Mouse (Mus musculus) liver, embryonic 15.5 days (tissue): ENCODE data around the gene Pigf. TPM values are rescaled to one million over a fixed set of nuclear protein-coding genes. Genes with fewer than 3 reads are reported as not detected.
"Not testable (repeated sequence)": the region's sequence is repeated elsewhere in the genome, so short reads cannot be mapped to it uniquely, and the experiment has no call there.

Experiments
- ATAC-seq: fragments of 200-750 bp; cut with Nextera tagmentation; 2 replicates; pipeline ENCODE4 v1.8.0; 2017; ENCODE audit warnings: moderate number of reproducible peaks, mild to moderate bottlenecking, moderate library complexity; ENCODE audit not compliant: insufficient read depth
- H3K27ac ChIP-seq: fragments of 300-500 bp; sonication (generic); replicated peaks from 2 replicates; pipeline ENCODE4 v1.5.1; 2015; ENCODE audit warnings: mild to moderate bottlenecking, inconsistent platforms
- H3K27me3 ChIP-seq: fragments of 300-500 bp; sonication (generic); 2 replicates; pipeline ENCODE4 v1.6.1; 2015; ENCODE audit warnings: mild to moderate bottlenecking, inconsistent platforms
- H3K36me3 ChIP-seq: fragments of 300-500 bp; sonication (generic); replicated peaks from 2 replicates; pipeline ENCODE4 v1.6.1; 2015; ENCODE audit warnings: moderate library complexity, mild to moderate bottlenecking, inconsistent platforms
- H3K4me1 ChIP-seq: fragments of 300-500 bp; sonication (generic); replicated peaks from 2 replicates; pipeline ENCODE4 v1.6.1; 2015; ENCODE audit warnings: inconsistent platforms
- H3K4me2 ChIP-seq: fragments of 300-500 bp; sonication (generic); 2 replicates; pipeline ENCODE4 v1.6.1; 2015; ENCODE audit warnings: moderate library complexity, mild to moderate bottlenecking, inconsistent platforms
- H3K4me3 ChIP-seq: fragments of 300-500 bp; sonication (generic); replicated peaks from 2 replicates; pipeline ENCODE4 v1.5.1; 2015; ENCODE audit warnings: mild to moderate bottlenecking, inconsistent platforms
- H3K9ac ChIP-seq: fragments of 300-500 bp; sonication (generic); 2 replicates; pipeline ENCODE4 v1.6.1; 2015; ENCODE audit warnings: moderate library complexity, mild to moderate bottlenecking, inconsistent platforms
- H3K9me3 ChIP-seq: fragments of 300-500 bp; sonication (generic); replicated peaks from 2 replicates; pipeline ENCODE4 v1.6.1; 2016; ENCODE audit warnings: inconsistent platforms
- WGBS: fragments of 180-500 bp; shearing (Covaris S2); methylation state at CpG from one replicate; pipeline ENCODE4 v1.1.7; 2015; ENCODE audit warnings: mixed read lengths; ENCODE audit not compliant: insufficient replicate concordance; 5-methylcytosine and 5-hydroxymethylcytosine counted together
- polyA plus RNA-seq: library from polyadenylated mRNA; unstranded; fragments of >200 nt; fragmentation: Nextera tagmentation; extraction: Ambion mirVana; gene quantifications from 2 replicates; pipeline ENCODE4 v1.2.1, GENCODE M21; 2015

The Pigf gene
- polyA plus RNA-seq, result 10.7 and 11.2 TPM in 2 replicates

- no peaks in the 10 kb centered on the region for H3K27me3 ChIP-seq
- peak within 1 kb of the TSS; percentile 75 for H3K9ac ChIP-seq
- peak within 1 kb of the TSS; percentile 93 for H3K4me3 ChIP-seq
- H3K4me2 ChIP-seq, result peak within 1 kb of the TSS; percentile 96
- peak; percentile 99 for ATAC-seq
- peaks cover 25% of the 10 kb centered on the region for H3K4me1 ChIP-seq
- H3K27ac ChIP-seq, result peak within 1 kb of the TSS; percentile 74
- WGBS, result under 1% methylated on average over 43 of the region's 43 CpGs
- H3K9me3 ChIP-seq, result no peaks in the 10 kb centered on the region
- peaks cover 12% of the 10 kb centered on the region for H3K36me3 ChIP-seq
Measured at GRCm38 (mm10) chr17:87025269-87025949, at the start of gene Pigf, which contains the start of gene Cript. Gene Pigf, minus strand, starts transcription at chr17:87025406. Gene Cript, plus strand, starts transcription at chr17:87025550.

GRCm38 (mm10) chr17:87073470-87073869, 48.3 kb upstream of the Pigf start:
- H3K4me3 ChIP-seq, result no peak overlapping the region

GRCm38 (mm10) chr17:87072766-87073440, 47.7 kb upstream of the Pigf start:
- H3K4me3 ChIP-seq, result no peak overlapping the region

More at GRCm38 (mm10) chr17:87073470-87073869, 48.3 kb upstream of the Pigf start:
- no peaks in the 10 kb centered on the region for H3K36me3 ChIP-seq
- no peak overlapping the region for H3K9ac ChIP-seq
- H3K27ac ChIP-seq, result no peak overlapping the region
- no peaks in the 10 kb centered on the region for H3K27me3 ChIP-seq
- no peak overlapping the region for H3K4me2 ChIP-seq
- ATAC-seq, result no peak
- H3K9me3 ChIP-seq, result no peaks in the 10 kb centered on the region
- H3K4me1 ChIP-seq, result no peaks in the 10 kb centered on the region

GRCm38 (mm10) chr17:87072183-87072582, 47.0 kb upstream of the Pigf start:
- ATAC-seq, H3K4me2 ChIP-seq, H3K9me3 ChIP-seq, H3K27ac ChIP-seq, H3K27me3 ChIP-seq, H3K4me3 ChIP-seq, H3K4me1 ChIP-seq, H3K36me3 ChIP-seq, H3K9ac ChIP-seq: not testable (repeated sequence)
- WGBS, result 62% methylated on average over 1 of the region's 1 CpGs

More at GRCm38 (mm10) chr17:87072766-87073440, 47.7 kb upstream of the Pigf start:
- Histone ChIP-seq H3K36me3 (no peaks in the 10 kb centered on the region), H3K9ac (no peak overlapping the region), H3K9me3 (no peaks in the 10 kb centered on the region), H3K4me1 (no peaks in the 10 kb centered on the region), H3K4me2 (no peak overlapping the region), H3K27me3 (no peaks in the 10 kb centered on the region), H3K27ac (no peak overlapping the region)
- ATAC-seq, result no peak
- WGBS, result 58% methylated on average over 5 of the region's 5 CpGs

- Histone ChIP-seq H3K9me3 (no peaks in the 10 kb centered on the region), H3K36me3 (no peaks in the 10 kb centered on the region), H3K27ac (no peak overlapping the region), H3K27me3 (no peaks in the 10 kb centered on the region), H3K4me1 (no peaks in the 10 kb centered on the region), H3K9ac (no peak overlapping the region), H3K4me3 (no peak overlapping the region), H3K4me2 (no peak overlapping the region)
- WGBS, result 58% methylated on average over 4 of the region's 4 CpGs
- no peak for ATAC-seq
Measured at GRCm38 (mm10) chr17:87068997-87069396, 43.8 kb upstream of the Pigf start.

GRCm38 (mm10) chr17:87063969-87064368, 38.8 kb upstream of the Pigf start:
- H3K36me3 ChIP-seq, result no peaks in the 10 kb centered on the region
- H3K4me1 ChIP-seq, result no peaks in the 10 kb centered on the region
- H3K4me2 ChIP-seq, result no peak overlapping the region
- H3K9ac ChIP-seq, result no peak overlapping the region
- no peaks in the 10 kb centered on the region for H3K9me3 ChIP-seq
- no peak overlapping the region for H3K27ac ChIP-seq
- no peak for ATAC-seq
- H3K27me3 ChIP-seq, result no peaks in the 10 kb centered on the region
- 15% methylated on average over 6 of the region's 6 CpGs for WGBS
- no peak overlapping the region for H3K4me3 ChIP-seq

GRCm38 (mm10) chr17:87063461-87063860, 38.3 kb upstream of the Pigf start:
- Histone ChIP-seq H3K9me3 (no peaks in the 10 kb centered on the region), H3K36me3 (no peaks in the 10 kb centered on the region), H3K4me1 (no peaks in the 10 kb centered on the region), H3K4me3 (no peak overlapping the region), H3K4me2 (no peak overlapping the region), H3K9ac (no peak overlapping the region), H3K27me3 (no peaks in the 10 kb centered on the region), H3K27ac (no peak overlapping the region)
- ATAC-seq, result no peak
- 64% methylated on average over 7 of the region's 7 CpGs for WGBS

GRCm38 (mm10) chr17:87062639-87063038, 37.4 kb upstream of the Pigf start:
- ATAC-seq, result no peak
- Histone ChIP-seq H3K4me2 (no peak overlapping the region), H3K27me3 (no peaks in the 10 kb centered on the region), H3K9me3 (no peaks in the 10 kb centered on the region), H3K36me3 (no peaks in the 10 kb centered on the region), H3K4me1 (no peaks in the 10 kb centered on the region), H3K4me3 (no peak overlapping the region), H3K27ac (no peak overlapping the region), H3K9ac (no peak overlapping the region)
- WGBS, result 40% methylated on average over 9 of the region's 9 CpGs

GRCm38 (mm10) chr17:87057486-87058266, 32.5 kb upstream of the Pigf start:
- no peaks in the 10 kb centered on the region for H3K36me3 ChIP-seq
- WGBS, result 60% methylated on average over 8 of the region's 8 CpGs
- H3K4me3 ChIP-seq, result no peak overlapping the region
- ATAC-seq, result no peak
- H3K27me3 ChIP-seq, result no peaks in the 10 kb centered on the region
- H3K4me1 ChIP-seq, result no peaks in the 10 kb centered on the region
- no peaks in the 10 kb centered on the region for H3K9me3 ChIP-seq
- no peak overlapping the region for H3K4me2 ChIP-seq
- H3K9ac ChIP-seq, result no peak overlapping the region
- no peak overlapping the region for H3K27ac ChIP-seq

- Histone ChIP-seq H3K9me3 (no peaks in the 10 kb centered on the region), H3K4me3 (no peak overlapping the region), H3K4me1 (no peaks in the 10 kb centered on the region), H3K27me3 (no peaks in the 10 kb centered on the region), H3K27ac (no peak overlapping the region), H3K9ac (no peak overlapping the region), H3K4me2 (no peak overlapping the region), H3K36me3 (no peaks in the 10 kb centered on the region)
- 70% methylated on average over 7 of the region's 7 CpGs for WGBS
- no peak for ATAC-seq
Measured at GRCm38 (mm10) chr17:87056761-87057160, 31.6 kb upstream of the Pigf start.

GRCm38 (mm10) chr17:87055663-87056062, 30.5 kb upstream of the Pigf start:
- 25% methylated on average over 1 of the region's 1 CpGs for WGBS
- no peak for ATAC-seq
- H3K4me1 ChIP-seq, result no peaks in the 10 kb centered on the region
- H3K9ac ChIP-seq, result no peak overlapping the region
- H3K27ac ChIP-seq, result no peak overlapping the region
- H3K9me3 ChIP-seq, result no peaks in the 10 kb centered on the region
- no peaks in the 10 kb centered on the region for H3K36me3 ChIP-seq
- no peak overlapping the region for H3K4me3 ChIP-seq
- no peak overlapping the region for H3K4me2 ChIP-seq
- H3K27me3 ChIP-seq, result no peaks in the 10 kb centered on the region
